Mouse (Mus musculus) CD8-positive naive resting alpha-beta T cell, adult 2 months (primary cell): Measurements from ENCODE around the gene Olfr532.
"Not testable (repeated sequence)": the region's sequence is repeated elsewhere in the genome, so short reads cannot be mapped to it uniquely, and the experiment has no call there.

ENCODE experiments used
- DNase-seq, 2 experiments: peaks; one replicate each; pipeline ENCODE4 v3.0.0; 2022; ENCODE audit warnings: low read depth in 2 of 2, low spot score in 2 of 2

Gene Olfr532

DNA sequence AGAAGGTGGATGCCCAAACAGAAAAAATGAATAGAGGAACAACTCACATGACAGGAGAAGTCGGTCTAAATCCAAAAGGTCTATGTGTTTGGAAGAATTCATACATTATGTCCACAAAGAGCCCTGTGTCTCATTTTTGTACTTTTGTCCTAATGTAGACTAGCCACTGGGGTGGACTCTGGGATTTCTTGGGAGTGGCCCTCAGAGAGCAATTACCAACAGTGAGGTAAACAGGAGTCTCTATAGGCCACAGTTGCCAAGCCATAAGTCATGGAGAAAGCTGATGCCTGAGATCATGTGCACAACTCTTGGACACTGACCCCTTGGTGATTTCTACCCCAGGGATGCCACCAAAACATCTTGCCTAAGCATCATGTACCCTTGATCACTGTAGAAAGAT is at the start of gene Olfr532:
Gene Olfr532 (minus strand): TSS at position 101 of the 400 bp plus-strand sequence.
- DNase-seq: no peak

DNA sequence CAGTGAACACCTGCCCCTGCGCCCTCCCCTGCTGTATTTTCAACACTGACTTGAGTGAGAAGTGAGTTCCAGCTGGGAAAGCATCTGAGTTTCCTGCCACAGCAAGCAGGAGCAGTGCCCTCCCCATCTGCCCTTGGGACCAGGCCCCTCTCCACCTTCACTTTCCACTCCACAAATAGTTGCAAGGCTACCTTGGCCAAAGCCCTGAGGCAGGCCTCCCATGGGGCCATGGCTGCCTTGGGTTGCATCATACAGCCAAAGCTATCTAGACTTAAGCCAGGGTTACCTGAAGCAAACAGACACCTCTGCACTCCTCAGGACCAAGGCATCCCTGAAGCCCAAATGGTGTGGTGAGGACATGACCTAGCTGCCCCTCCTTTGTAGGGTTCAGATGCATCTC is 41.6 kb upstream of the Olfr532 start, which contains the start of gene Olfr533:
Gene Olfr533 (plus strand): TSS at position 301 of the 400 bp plus-strand sequence.
- not testable (repeated sequence) for DNase-seq

DNA sequence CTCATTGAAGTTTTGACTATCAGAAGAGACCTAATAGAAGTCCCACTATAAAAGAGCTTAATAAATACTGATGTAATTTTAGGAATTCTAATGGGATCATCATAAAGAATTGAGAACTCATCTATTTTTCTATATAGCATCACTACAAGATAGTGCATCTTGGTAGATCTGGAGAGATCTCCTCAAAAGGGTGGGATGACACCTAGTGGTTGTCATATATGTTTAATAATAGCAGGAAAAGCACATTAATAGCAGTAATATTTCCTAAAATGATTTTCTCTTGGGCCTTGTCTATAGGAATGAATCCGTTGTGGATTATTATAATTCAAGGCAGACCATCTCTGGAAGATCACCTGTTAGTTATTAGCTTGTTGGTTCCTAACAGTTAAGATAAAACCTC is 21.7 kb upstream of the Olfr532 start:
- DNase-seq: no peak

DNA sequence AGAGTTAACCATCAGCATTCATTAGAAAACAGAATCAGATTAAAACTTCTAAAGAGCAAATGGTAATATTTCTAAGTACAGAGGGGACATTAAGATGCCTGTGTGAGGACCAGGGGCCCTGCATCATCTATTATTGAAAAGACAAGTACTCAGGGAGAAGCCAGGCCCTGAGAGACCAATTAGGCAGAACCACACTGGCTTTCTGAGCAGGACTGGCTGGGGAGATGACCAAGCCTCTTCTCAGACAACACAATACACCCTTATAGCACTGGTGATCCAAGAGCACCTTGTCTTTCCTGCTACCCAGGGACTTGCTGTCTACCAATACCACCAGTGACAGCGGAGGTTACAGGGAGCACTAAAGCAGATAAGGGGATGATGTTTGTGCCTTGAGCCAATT is 18.6 kb downstream of the Olfr532 start, which contains the start of gene Olfr531:
Gene Olfr531 (minus strand): TSS at position 101 of the 400 bp plus-strand sequence.
- DNase-seq: no peak

DNA sequence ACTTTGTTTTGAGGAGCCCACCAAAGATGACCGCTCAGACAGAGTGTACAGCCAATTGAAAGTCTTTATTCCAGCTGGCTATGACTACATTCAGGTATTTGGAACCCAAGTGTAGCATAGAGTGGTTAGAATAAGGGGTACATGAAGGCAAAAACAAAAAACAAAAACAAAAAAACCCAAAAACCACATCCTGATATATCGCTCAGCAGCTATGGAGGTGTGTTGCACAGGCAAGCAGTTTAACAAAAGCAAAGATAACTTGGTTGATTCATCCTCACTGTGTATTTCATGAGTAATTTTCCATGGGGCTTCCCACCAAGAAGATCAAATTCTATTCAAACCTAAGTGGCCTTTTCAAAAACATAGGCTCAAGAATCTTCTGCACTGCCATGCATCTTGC is 44.5 kb downstream of the Olfr532 start:
- no peak for DNase-seq

DNA sequence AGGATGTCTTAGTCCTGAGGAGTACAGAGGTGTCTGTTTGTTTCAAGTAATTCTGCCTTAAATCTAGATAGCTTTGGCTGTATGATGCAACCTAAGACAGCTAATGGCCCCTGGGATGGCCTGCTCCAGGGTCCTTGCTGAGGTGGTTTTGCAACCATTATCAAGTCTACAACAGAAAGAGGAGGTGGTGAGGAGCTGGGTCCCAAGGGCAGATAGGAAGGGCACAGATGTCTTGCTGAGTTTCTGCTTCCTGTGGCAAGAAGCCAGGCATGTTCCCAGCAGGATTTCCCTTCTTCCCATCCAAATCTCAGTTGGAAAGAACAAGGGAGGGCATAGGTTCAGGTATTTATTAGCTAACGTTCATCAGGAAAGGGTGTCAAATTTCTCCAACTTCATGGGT is 45.2 kb downstream of the Olfr532 start, which contains the start of gene Olfr530:
Gene Olfr530 (minus strand): TSS at position 101 of the 400 bp plus-strand sequence.
- DNase-seq: no peak

DNA sequence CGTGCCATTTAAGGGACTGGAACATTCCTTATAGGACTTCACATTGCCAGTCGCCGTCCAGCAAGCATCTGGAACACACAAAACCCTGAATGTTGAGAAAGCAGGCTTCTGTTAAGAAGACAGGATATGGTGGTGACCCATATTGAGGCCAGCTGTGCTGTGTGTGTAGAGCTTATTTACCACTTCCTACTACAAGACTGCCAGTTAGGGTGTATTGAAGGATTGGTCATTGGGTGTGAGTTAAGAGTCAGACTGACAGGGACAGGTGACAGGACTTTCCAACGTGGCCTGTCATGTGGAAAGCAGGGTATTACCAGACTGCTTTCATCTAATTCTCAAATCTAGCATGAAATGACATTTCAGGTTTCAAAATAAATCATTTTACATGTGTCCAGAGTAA is 47.1 kb downstream of the Olfr532 start:
- no peak for DNase-seq
